Mouse (Mus musculus) intestine, embryonic 14.5 days (tissue): ENCODE data around the gene Ptprg. TPM values are rescaled to one million over a fixed set of nuclear protein-coding genes. Genes with fewer than 3 reads are reported as not detected.

ENCODE experiments used
- ATAC-seq: fragments of 200-750 bp; cut with Nextera tagmentation; replicated peaks from 2 replicates; pipeline ENCODE4 v1.8.0; 2017; ENCODE audit warnings: low read depth, moderate number of reproducible peaks, moderate TSS enrichment, moderate library complexity; ENCODE audit not compliant: low FRiP score, low TSS enrichment
- DNase-seq: peaks from one replicate; pipeline ENCODE4 v3.0.0-alpha.2; 2018; ENCODE audit warnings: low spot score
- H3K27ac ChIP-seq: fragments of 300-500 bp; sonication (generic); 2 replicates; pipeline ENCODE4 v1.5.1; 2014; ENCODE audit warnings: low read depth, mild to moderate bottlenecking, control low read depth
- H3K27me3 ChIP-seq: fragments of 300-500 bp; sonication (generic); replicated peaks from 2 replicates; pipeline ENCODE4 v1.6.1; 2014; ENCODE audit warnings: low read length, control low read depth; ENCODE audit not compliant: control insufficient read depth, insufficient read depth
- H3K36me3 ChIP-seq: fragments of 300-500 bp; sonication (generic); 2 replicates; pipeline ENCODE4 v1.6.1; 2014; ENCODE audit warnings: low read length, control low read depth; ENCODE audit not compliant: control insufficient read depth, insufficient read depth
- H3K4me1 ChIP-seq: fragments of 300-500 bp; sonication (generic); replicated peaks from 2 replicates; pipeline ENCODE4 v1.6.1; 2014; ENCODE audit warnings: low read length, control low read depth, mixed read lengths; ENCODE audit not compliant: control insufficient read depth, insufficient read depth
- H3K4me2 ChIP-seq: fragments of 300-500 bp; sonication (generic); 2 replicates; pipeline ENCODE4 v1.6.1; 2014; ENCODE audit warnings: low read length
- H3K4me3 ChIP-seq: fragments of 300-500 bp; sonication (generic); 2 replicates; pipeline ENCODE4 v1.5.1; 2014; ENCODE audit warnings: low read depth, low read length, control low read depth, mixed read lengths
- H3K9ac ChIP-seq: fragments of 300-500 bp; sonication (generic); 2 replicates; pipeline ENCODE4 v1.6.1; 2014; ENCODE audit warnings: mild to moderate bottlenecking, low read length
- H3K9me3 ChIP-seq: fragments of 300-500 bp; sonication (generic); 2 replicates; pipeline ENCODE4 v1.6.1; 2016; ENCODE audit warnings: low read length, control low read depth; ENCODE audit not compliant: control insufficient read depth
- WGBS: fragments of 180-500 bp; shearing (Covaris S2); extraction: QIAGEN DNeasy Blood & Tissue Kit; methylation state at CpG from one replicate; pipeline ENCODE4 v1.1.7; 2014; 5-methylcytosine and 5-hydroxymethylcytosine counted together
- polyA plus RNA-seq: library from polyadenylated mRNA; unstranded; fragments of >200 nt; fragmentation: Nextera tagmentation; extraction: Ambion mirVana; gene quantifications from 2 replicates; pipeline ENCODE4 v1.2.1, GENCODE M21; 2014

The Ptprg gene
- polyA plus RNA-seq, 1 experiment from 2014 or later = 25.1 TPM

GRCm38 (mm10) chr14:11824915-11825314, 271.6 kb downstream of the Ptprg start:
- Histone ChIP-seq H3K27ac (no peak overlapping the region), H3K9me3 (no peaks in the 10 kb centered on the region), H3K4me1 (no peaks in the 10 kb centered on the region), H3K36me3 (no peaks in the 10 kb centered on the region), H3K27me3 (no peaks in the 10 kb centered on the region), H3K4me2 (no peak overlapping the region), H3K4me3 (no peak overlapping the region), H3K9ac (no peak overlapping the region)
- 81% methylated on average over 8 of the region's 8 CpGs for WGBS
- DNase-seq = no peak
- no peak for ATAC-seq

- ATAC-seq (no peak), DNase-seq (no peak)
- H3K9ac ChIP-seq = no peak overlapping the region
- no peak overlapping the region for H3K4me3 ChIP-seq
- H3K4me1 ChIP-seq = no peaks in the 10 kb centered on the region
- no peaks in the 10 kb centered on the region for H3K27me3 ChIP-seq
- WGBS = 93% methylated on average over 2 of the region's 2 CpGs
- no peaks in the 10 kb centered on the region for H3K9me3 ChIP-seq
- H3K36me3 ChIP-seq = no peaks in the 10 kb centered on the region
- H3K27ac ChIP-seq = no peak overlapping the region
- no peak overlapping the region for H3K4me2 ChIP-seq
Measured at GRCm38 (mm10) chr14:11825551-11825950, 272.2 kb downstream of the Ptprg start.

GRCm38 (mm10) chr14:11828086-11828485, 274.8 kb downstream of the Ptprg start:
- no peaks in the 10 kb centered on the region for H3K9me3 ChIP-seq
- DNase-seq = no peak
- no peak overlapping the region for H3K4me3 ChIP-seq
- H3K4me2 ChIP-seq = no peak overlapping the region
- H3K36me3 ChIP-seq = no peaks in the 10 kb centered on the region
- no peak overlapping the region for H3K27ac ChIP-seq
- H3K4me1 ChIP-seq = no peaks in the 10 kb centered on the region
- no peak for ATAC-seq
- H3K9ac ChIP-seq = no peak overlapping the region
- no peaks in the 10 kb centered on the region for H3K27me3 ChIP-seq
- 32% methylated on average over 4 of the region's 4 CpGs for WGBS

- no peak overlapping the region for H3K4me2 ChIP-seq
- H3K27me3 ChIP-seq = no peaks in the 10 kb centered on the region
- H3K4me3 ChIP-seq = no peak overlapping the region
- DNase-seq = no peak
- no peak overlapping the region for H3K27ac ChIP-seq
- H3K36me3 ChIP-seq = no peaks in the 10 kb centered on the region
- no peaks in the 10 kb centered on the region for H3K4me1 ChIP-seq
- no peak overlapping the region for H3K9ac ChIP-seq
- ATAC-seq = no peak
- 76% methylated on average over 3 of the region's 3 CpGs for WGBS
- no peaks in the 10 kb centered on the region for H3K9me3 ChIP-seq
Measured at GRCm38 (mm10) chr14:11833678-11834077, 280.3 kb downstream of the Ptprg start.

GRCm38 (mm10) chr14:11835706-11836445, 282.5 kb downstream of the Ptprg start:
- DNase-seq = no peak
- H3K27ac ChIP-seq = no peak overlapping the region
- no peak overlapping the region for H3K4me3 ChIP-seq
- H3K9ac ChIP-seq = no peak overlapping the region
- H3K4me1 ChIP-seq = no peaks in the 10 kb centered on the region
- H3K36me3 ChIP-seq = no peaks in the 10 kb centered on the region
- 76% methylated on average over 12 of the region's 12 CpGs for WGBS
- H3K4me2 ChIP-seq = no peak overlapping the region
- no peak for ATAC-seq
- H3K27me3 ChIP-seq = no peaks in the 10 kb centered on the region
- H3K9me3 ChIP-seq = no peaks in the 10 kb centered on the region

- no peaks in the 10 kb centered on the region for H3K9me3 ChIP-seq
- 97% methylated on average over 1 of the region's 1 CpGs for WGBS
- no peaks in the 10 kb centered on the region for H3K27me3 ChIP-seq
- DNase-seq (no peak), ATAC-seq (no peak)
- no peak overlapping the region for H3K9ac ChIP-seq
- no peaks in the 10 kb centered on the region for H3K36me3 ChIP-seq
- no peaks in the 10 kb centered on the region for H3K4me1 ChIP-seq
- H3K4me2 ChIP-seq = no peak overlapping the region
- H3K4me3 ChIP-seq = no peak overlapping the region
- no peak overlapping the region for H3K27ac ChIP-seq
Measured at GRCm38 (mm10) chr14:11837714-11838113, 284.4 kb downstream of the Ptprg start.

GRCm38 (mm10) chr14:11841621-11842020, 288.3 kb downstream of the Ptprg start:
- DNase-seq (no peak), ATAC-seq (no peak)
- no peaks in the 10 kb centered on the region for H3K36me3 ChIP-seq
- H3K4me3 ChIP-seq = no peak overlapping the region
- H3K4me2 ChIP-seq = no peak overlapping the region
- H3K9ac ChIP-seq = no peak overlapping the region
- no peaks in the 10 kb centered on the region for H3K4me1 ChIP-seq
- no peak overlapping the region for H3K27ac ChIP-seq
- 69% methylated on average over 4 of the region's 4 CpGs for WGBS
- no peaks in the 10 kb centered on the region for H3K27me3 ChIP-seq
- no peaks in the 10 kb centered on the region for H3K9me3 ChIP-seq

- DNase-seq = no peak
- 76% methylated on average over 3 of the region's 3 CpGs for WGBS
- H3K4me1 ChIP-seq = no peaks in the 10 kb centered on the region
- no peak overlapping the region for H3K4me3 ChIP-seq
- ATAC-seq = no peak
- no peaks in the 10 kb centered on the region for H3K27me3 ChIP-seq
- H3K9ac ChIP-seq = no peak overlapping the region
- H3K36me3 ChIP-seq = no peaks in the 10 kb centered on the region
- no peak overlapping the region for H3K27ac ChIP-seq
- H3K4me2 ChIP-seq = no peak overlapping the region
- no peaks in the 10 kb centered on the region for H3K9me3 ChIP-seq
Measured at GRCm38 (mm10) chr14:11852896-11853295, 299.6 kb downstream of the Ptprg start.

- no peak for ATAC-seq
- no peaks in the 10 kb centered on the region for H3K9me3 ChIP-seq
- H3K4me2 ChIP-seq = no peak overlapping the region
- H3K27me3 ChIP-seq = no peaks in the 10 kb centered on the region
- H3K27ac ChIP-seq = no peak overlapping the region
- H3K4me3 ChIP-seq = no peak overlapping the region
- H3K4me1 ChIP-seq = no peaks in the 10 kb centered on the region
- H3K36me3 ChIP-seq = no peaks in the 10 kb centered on the region
- no peak overlapping the region for H3K9ac ChIP-seq
- DNase-seq = no peak
Measured at GRCm38 (mm10) chr14:11855499-11855898, 302.2 kb downstream of the Ptprg start.
